Mouse (Mus musculus): Measurements from ENCODE around the gene Mmab. TPM values are rescaled to one million over a fixed set of nuclear protein-coding genes. Genes with fewer than 3 reads are reported as not detected.
A peak's percentile ranks its signal among the peaks of the same experiment; 100 is the strongest.

Mmab gene
- polyA plus RNA-seq, 1 experiment from 2014 or later: 35.8 TPM

- no peak overlapping the region for H3K4me3 ChIP-seq (ENCODE audit: low read length)
- no peak overlapping the region for H3K27ac ChIP-seq (ENCODE audit: low read length)
- no peaks in the 10 kb centered on the region for H3K9me3 ChIP-seq (ENCODE audit: low read length)
- ATAC-seq (ENCODE audit: low FRiP score, low TSS enrichment): no peak
- peaks cover 3% of the 10 kb centered on the region; the same call in 1 of the 2 replicates for H3K4me1 ChIP-seq (ENCODE audit: insufficient read depth, low read length)
- no peak overlapping the region for H3K4me2 ChIP-seq (replicated peaks; ENCODE audit: low read depth, low read length)
- no peaks in the 10 kb centered on the region for H3K27me3 ChIP-seq (ENCODE audit: insufficient read depth, low read length)
- 94% methylated on average over 5 of the region's 5 CpGs for WGBS
- peaks cover 80% of the 10 kb centered on the region for H3K36me3 ChIP-seq (ENCODE audit: insufficient read depth, low read length)
- no peak overlapping the region for H3K9ac ChIP-seq (replicated peaks; ENCODE audit: low read length)
Measured at GRCm38 (mm10) chr5:114415606-114416005, 28.3 kb downstream of the Mmab start.

DNA sequence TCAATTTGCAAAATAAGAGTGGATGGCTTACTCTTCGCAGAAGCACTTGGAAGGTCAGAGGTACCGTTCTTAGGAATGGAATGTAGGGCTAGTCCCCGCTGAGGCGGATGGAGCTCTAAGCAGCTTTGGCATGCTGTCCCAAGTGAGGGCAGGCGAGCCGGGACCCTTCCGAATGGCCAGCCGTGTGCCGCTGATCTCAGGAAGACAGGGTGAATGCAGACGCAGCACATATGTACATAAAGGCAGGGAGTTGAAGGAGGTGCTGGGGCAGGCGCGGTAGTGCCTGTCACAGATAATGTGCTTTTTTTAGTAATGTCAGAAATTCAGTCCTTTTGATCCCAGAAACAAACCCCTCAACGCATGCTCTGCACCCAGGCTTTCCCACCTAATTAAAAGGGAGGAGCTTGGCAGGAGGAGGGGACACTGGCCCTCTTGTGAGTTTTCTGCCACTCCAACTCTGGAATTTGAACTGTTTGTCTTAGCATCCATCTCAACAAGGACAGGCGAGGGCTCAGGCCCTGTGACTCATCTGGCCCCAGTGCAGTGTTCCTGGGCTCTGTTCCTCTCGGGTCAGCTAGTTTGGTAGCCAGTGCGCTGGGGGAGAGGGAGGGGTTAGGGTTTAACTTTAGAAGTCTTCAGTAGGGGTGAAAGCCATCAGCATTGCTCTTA lies 30.7 kb downstream of the Mmab start:
- no peak overlapping the region for H3K4me2 ChIP-seq (replicated peaks; ENCODE audit: low read depth, low read length)
- no peaks in the 10 kb centered on the region for H3K27me3 ChIP-seq (ENCODE audit: insufficient read depth, low read length)
- no peak overlapping the region for H3K9ac ChIP-seq (replicated peaks; ENCODE audit: low read length)
- H3K4me1 ChIP-seq (ENCODE audit: insufficient read depth, low read length): peaks cover 3% of the 10 kb centered on the region; the same call in 1 of the 2 replicates
- H3K4me3 ChIP-seq (ENCODE audit: low read length): no peak overlapping the region
- 0 out of 2 replicates have a peak, but pooled peaks have one; percentile 21 for ATAC-seq (ENCODE audit: low FRiP score, low TSS enrichment)
- H3K9me3 ChIP-seq (ENCODE audit: low read length): no peaks in the 10 kb centered on the region
- peaks cover 79% of the 10 kb centered on the region for H3K36me3 ChIP-seq (ENCODE audit: insufficient read depth, low read length)
- WGBS: 60% methylated on average over 16 of the region's 16 CpGs
- H3K27ac ChIP-seq (ENCODE audit: low read length): no peak overlapping the region; the same call in 1 of the 2 replicates

DNA sequence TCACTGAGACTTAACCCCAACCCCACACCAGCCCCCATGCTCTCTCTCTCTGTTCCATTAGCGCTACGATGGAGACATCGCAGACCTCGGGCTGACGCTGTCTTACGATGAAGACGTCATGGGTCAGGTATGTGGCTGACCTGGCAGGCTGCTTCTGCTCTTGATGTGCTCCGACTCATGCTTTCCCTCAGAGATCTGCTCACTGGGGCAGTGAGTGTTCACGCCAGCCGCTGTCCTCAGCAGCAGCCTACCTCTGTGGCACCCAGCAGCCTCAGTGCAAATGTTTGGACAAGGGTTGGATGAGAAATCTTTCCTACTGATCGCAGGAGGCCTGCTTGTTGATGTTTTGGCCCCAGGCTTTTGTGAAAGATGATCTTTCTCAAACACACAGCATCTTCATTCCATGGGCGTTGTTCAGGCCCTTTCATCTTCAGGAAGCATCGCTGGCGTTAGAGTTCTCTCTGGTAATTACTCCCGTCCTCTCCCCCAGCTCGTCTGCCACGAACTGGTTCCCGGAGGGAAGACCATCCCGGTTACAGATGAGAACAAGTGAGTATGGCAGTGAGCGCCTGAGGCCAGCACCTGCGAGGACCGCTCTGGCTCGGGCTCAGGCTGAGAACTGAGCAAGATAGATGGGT lies 31.4 kb downstream of the Mmab start:
- WGBS: 54% methylated on average over 23 of the region's 23 CpGs
- no peaks in the 10 kb centered on the region for H3K9me3 ChIP-seq (ENCODE audit: low read length)
- no peak overlapping the region for H3K4me3 ChIP-seq (ENCODE audit: low read length)
- H3K4me1 ChIP-seq (ENCODE audit: insufficient read depth, low read length): peaks cover 3% of the 10 kb centered on the region; the same call in 1 of the 2 replicates
- no peak for ATAC-seq (ENCODE audit: low FRiP score, low TSS enrichment)
- H3K9ac ChIP-seq (replicated peaks; ENCODE audit: low read length): no peak overlapping the region
- no peak overlapping the region for H3K4me2 ChIP-seq (replicated peaks; ENCODE audit: low read depth, low read length)
- peaks cover 80% of the 10 kb centered on the region for H3K36me3 ChIP-seq (ENCODE audit: insufficient read depth, low read length)
- H3K27ac ChIP-seq (ENCODE audit: low read length): peak overlapping the region; percentile 26; the same call in 1 of the 2 replicates
- no peaks in the 10 kb centered on the region for H3K27me3 ChIP-seq (ENCODE audit: insufficient read depth, low read length)

GRCm38 (mm10) chr5:114410429-114410828 lies 33.4 kb downstream of the Mmab start:
- peaks cover 81% of the 10 kb centered on the region for H3K36me3 ChIP-seq (ENCODE audit: insufficient read depth, low read length)
- WGBS: 88% methylated on average over 13 of the region's 13 CpGs
- ATAC-seq (ENCODE audit: low FRiP score, low TSS enrichment): no peak
- H3K4me2 ChIP-seq (replicated peaks; ENCODE audit: low read depth, low read length): no peak overlapping the region
- H3K27ac ChIP-seq (ENCODE audit: low read length): no peak overlapping the region
- H3K27me3 ChIP-seq (ENCODE audit: insufficient read depth, low read length): no peaks in the 10 kb centered on the region
- no peaks in the 10 kb centered on the region for H3K9me3 ChIP-seq (ENCODE audit: low read length)
- peaks cover 3% of the 10 kb centered on the region; the same call in 1 of the 2 replicates for H3K4me1 ChIP-seq (ENCODE audit: insufficient read depth, low read length)
- no peak overlapping the region for H3K4me3 ChIP-seq (ENCODE audit: low read length)
- no peak overlapping the region for H3K9ac ChIP-seq (replicated peaks; ENCODE audit: low read length)

DNA sequence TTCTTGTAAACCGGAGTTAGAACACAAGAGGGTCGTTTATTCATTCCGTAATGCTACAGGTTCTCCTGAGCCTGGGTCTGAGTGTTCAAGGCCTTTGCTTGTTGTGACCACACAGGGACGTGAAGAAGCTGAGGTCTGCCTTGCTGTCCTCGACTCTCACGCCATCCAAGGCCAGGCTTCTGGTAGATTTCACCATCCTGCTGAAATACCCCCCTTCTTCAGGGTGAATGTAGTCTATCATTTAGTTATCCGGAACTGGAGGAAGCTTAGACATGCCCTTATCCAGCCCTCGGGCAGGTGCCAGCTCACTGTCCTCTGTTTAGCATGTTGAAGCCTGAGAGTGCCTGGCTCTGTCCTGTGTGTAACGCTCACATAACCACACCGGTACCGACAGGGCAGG lies 35.0 kb downstream of the Mmab start:
- H3K9me3 ChIP-seq (ENCODE audit: low read length): no peaks in the 10 kb centered on the region
- H3K9ac ChIP-seq (replicated peaks; ENCODE audit: low read length): no peak overlapping the region
- H3K27me3 ChIP-seq (ENCODE audit: insufficient read depth, low read length): no peaks in the 10 kb centered on the region
- ATAC-seq (ENCODE audit: low FRiP score, low TSS enrichment): no peak
- H3K4me2 ChIP-seq (replicated peaks; ENCODE audit: low read depth, low read length): no peak overlapping the region
- H3K27ac ChIP-seq (ENCODE audit: low read length): no peak overlapping the region
- peaks cover 3% of the 10 kb centered on the region; the same call in 1 of the 2 replicates for H3K4me1 ChIP-seq (ENCODE audit: insufficient read depth, low read length)
- WGBS: 90% methylated on average over 11 of the region's 11 CpGs
- H3K36me3 ChIP-seq (ENCODE audit: insufficient read depth, low read length): peaks cover 93% of the 10 kb centered on the region
- no peak overlapping the region for H3K4me3 ChIP-seq (ENCODE audit: low read length)

GRCm38 (mm10) chr5:114407810-114408209 lies 36.0 kb downstream of the Mmab start:
- no peak for ATAC-seq (ENCODE audit: low FRiP score, low TSS enrichment)
- WGBS: 82% methylated on average over 9 of the region's 9 CpGs
- Histone ChIP-seq H3K4me2 (replicated peaks; ENCODE audit: low read depth, low read length) (no peak overlapping the region), H3K27me3 (ENCODE audit: insufficient read depth, low read length) (no peaks in the 10 kb centered on the region), H3K36me3 (ENCODE audit: insufficient read depth, low read length) (peaks cover 98% of the 10 kb centered on the region), H3K9me3 (ENCODE audit: low read length) (no peaks in the 10 kb centered on the region), H3K4me3 (ENCODE audit: low read length) (no peak overlapping the region), H3K27ac (ENCODE audit: low read length) (no peak overlapping the region), H3K9ac (replicated peaks; ENCODE audit: low read length) (no peak overlapping the region), H3K4me1 (ENCODE audit: insufficient read depth, low read length) (peaks cover 3% of the 10 kb centered on the region; the same call in 1 of the 2 replicates)

GRCm38 (mm10) chr5:114407269-114407668 lies 36.6 kb downstream of the Mmab start:
- ATAC-seq (ENCODE audit: low FRiP score, low TSS enrichment): no peak
- no peaks in the 10 kb centered on the region for H3K9me3 ChIP-seq (ENCODE audit: low read length)
- WGBS: 82% methylated on average over 10 of the region's 10 CpGs

GRCm38 (mm10) chr5:114406592-114406991 lies 37.3 kb downstream of the Mmab start:
- Histone ChIP-seq H3K27ac (ENCODE audit: low read length) (no peak overlapping the region), H3K36me3 (ENCODE audit: insufficient read depth, low read length) (peaks cover 98% of the 10 kb centered on the region), H3K4me1 (ENCODE audit: insufficient read depth, low read length) (no peaks in the 10 kb centered on the region), H3K9ac (replicated peaks; ENCODE audit: low read length) (no peak overlapping the region), H3K9me3 (ENCODE audit: low read length) (no peaks in the 10 kb centered on the region), H3K27me3 (ENCODE audit: insufficient read depth, low read length) (no peaks in the 10 kb centered on the region), H3K4me3 (ENCODE audit: low read length) (no peak overlapping the region), H3K4me2 (replicated peaks; ENCODE audit: low read depth, low read length) (no peak overlapping the region)
- 92% methylated on average over 14 of the region's 14 CpGs for WGBS
- ATAC-seq (ENCODE audit: low FRiP score, low TSS enrichment): no peak

More at GRCm38 (mm10) chr5:114407269-114407668, 36.6 kb downstream of the Mmab start:
- H3K4me2 ChIP-seq (replicated peaks; ENCODE audit: low read depth, low read length): no peak overlapping the region
- H3K4me3 ChIP-seq (ENCODE audit: low read length): no peak overlapping the region
- H3K27ac ChIP-seq (ENCODE audit: low read length): no peak overlapping the region
- peaks cover 98% of the 10 kb centered on the region for H3K36me3 ChIP-seq (ENCODE audit: insufficient read depth, low read length)
- no peak overlapping the region for H3K9ac ChIP-seq (replicated peaks; ENCODE audit: low read length)
- H3K27me3 ChIP-seq (ENCODE audit: insufficient read depth, low read length): no peaks in the 10 kb centered on the region
- H3K4me1 ChIP-seq (ENCODE audit: insufficient read depth, low read length): no peaks in the 10 kb centered on the region

DNA sequence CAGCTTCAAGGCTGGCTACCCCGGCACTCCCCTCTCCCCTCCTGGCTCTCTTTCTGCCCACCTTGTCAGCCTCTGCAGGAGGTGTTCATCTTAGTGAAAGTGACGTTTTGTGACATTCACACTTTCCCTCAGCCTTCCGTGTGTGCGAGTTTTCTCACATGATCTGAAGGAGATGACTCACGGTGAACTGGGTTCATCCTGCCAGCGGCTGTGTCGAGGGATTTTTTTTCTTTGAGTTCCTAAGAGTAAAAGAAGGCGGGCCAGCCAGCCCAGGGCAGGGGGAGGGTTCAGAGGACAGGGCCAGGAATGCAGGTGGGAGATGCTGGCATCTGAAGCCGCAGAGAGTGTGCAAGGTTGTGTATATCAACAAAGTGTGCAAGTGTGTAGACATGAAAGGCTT lies 50.7 kb downstream of the Mmab start:
- Histone ChIP-seq H3K4me2 (replicated peaks; ENCODE audit: low read depth, low read length) (no peak overlapping the region), H3K9ac (replicated peaks; ENCODE audit: low read length) (no peak overlapping the region), H3K27me3 (ENCODE audit: insufficient read depth, low read length) (no peaks in the 10 kb centered on the region), H3K4me3 (ENCODE audit: low read length) (no peak overlapping the region), H3K36me3 (ENCODE audit: insufficient read depth, low read length) (peaks cover 60% of the 10 kb centered on the region), H3K4me1 (ENCODE audit: insufficient read depth, low read length) (no peaks in the 10 kb centered on the region), H3K27ac (ENCODE audit: low read length) (no peak overlapping the region), H3K9me3 (ENCODE audit: low read length) (no peaks in the 10 kb centered on the region)
- 69% methylated on average over 9 of the region's 9 CpGs for WGBS
- 0 out of 2 replicates have a peak, but pooled peaks have one; percentile 27 for ATAC-seq (ENCODE audit: low FRiP score, low TSS enrichment)

GRCm38 (mm10) chr5:114384448-114384847 lies 59.4 kb downstream of the Mmab start:
- Histone ChIP-seq H3K9me3 (ENCODE audit: low read length) (no peaks in the 10 kb centered on the region), H3K4me1 (ENCODE audit: insufficient read depth, low read length) (peaks cover 15% of the 10 kb centered on the region), H3K27ac (ENCODE audit: low read length) (no peak overlapping the region), H3K27me3 (ENCODE audit: insufficient read depth, low read length) (no peaks in the 10 kb centered on the region), H3K4me2 (replicated peaks; ENCODE audit: low read depth, low read length) (no peak overlapping the region), H3K36me3 (ENCODE audit: insufficient read depth, low read length) (peaks cover 45% of the 10 kb centered on the region), H3K4me3 (ENCODE audit: low read length) (no peak overlapping the region), H3K9ac (replicated peaks; ENCODE audit: low read length) (no peak overlapping the region)
- 90% methylated on average over 8 of the region's 8 CpGs for WGBS
- ATAC-seq (ENCODE audit: low FRiP score, low TSS enrichment): no peak

Data from kidney, embryonic 16.5 days (tissue).